Mouse (Mus musculus) cortical plate, adult 2 months (tissue): ENCODE measurements around the gene Ttc16. TPM values are rescaled to one million over a fixed set of nuclear protein-coding genes. Genes with fewer than 3 reads are reported as not detected.

Source experiments
- H3K27ac ChIP-seq: fragments of 200-500 bp; 2 replicates; pipeline ENCODE4 v1.5.1; 2012; ENCODE audit warnings: low read length, control low read depth, inconsistent platforms; ENCODE audit not compliant: insufficient read depth
- H3K4me1 ChIP-seq: fragments of 200-500 bp; 2 replicates; pipeline ENCODE4 v1.6.1; 2011; ENCODE audit warnings: low read length; ENCODE audit not compliant: control insufficient read depth, insufficient read depth
- H3K4me3 ChIP-seq: fragments of 200-500 bp; 2 replicates; pipeline ENCODE4 v1.5.1; 2011; ENCODE audit warnings: mild to moderate bottlenecking, low read length, control low read depth; ENCODE audit not compliant: insufficient read depth
- CTCF ChIP-seq: fragments of 200-500 bp; IDR thresholded peaks from 2 replicates; pipeline ENCODE4 v1.5.1; 2011; ENCODE audit warnings: mild to moderate bottlenecking, control low read depth, low read length; ENCODE audit not compliant: insufficient read depth; ENCODE audit errors: extremely low read depth
- POLR2A ChIP-seq: fragments of 200-500 bp; IDR thresholded peaks from 2 replicates; pipeline ENCODE4 v1.6.1; 2011; ENCODE audit warnings: mild to moderate bottlenecking, low read length, control low read depth; ENCODE audit not compliant: insufficient read depth; ENCODE audit errors: extremely low read depth
- polyA plus RNA-seq: library from polyadenylated mRNA; depleted of rRNA; stranded (reverse); fragments of >200 nt; gene quantifications from 2 replicates; pipeline ENCODE4 v1.2.3, GENCODE M21; 2012

Ttc16 gene
- polyA plus RNA-seq, 1 experiment = 2.2 TPM

DNA sequence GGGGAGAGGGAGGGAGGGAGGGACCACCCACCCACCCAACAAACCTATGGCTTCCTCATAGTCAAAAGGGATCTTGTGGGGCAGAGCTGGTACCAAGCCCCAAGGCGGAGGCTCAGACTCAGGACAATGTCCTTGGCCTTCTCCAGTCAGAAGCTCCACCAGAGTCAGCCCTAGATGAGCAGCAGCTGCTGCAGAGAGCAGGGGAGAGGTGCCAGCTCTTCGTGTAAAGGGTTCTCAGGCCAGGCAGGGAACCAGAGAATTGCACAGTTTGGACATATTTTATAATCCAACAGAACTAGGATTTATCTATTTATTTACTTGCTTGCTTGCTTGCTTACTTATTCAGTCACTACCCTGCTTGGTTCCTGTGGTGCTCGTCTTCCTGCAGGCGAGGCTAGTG, 36.1 kb downstream of the Ttc16 start:
- Histone ChIP-seq H3K4me3 (no peak overlapping the region), H3K4me1 (no peaks in the 10 kb centered on the region), H3K27ac (no peak overlapping the region)
- TF ChIP-seq CTCF (no peak), POLR2A (no peak)

DNA sequence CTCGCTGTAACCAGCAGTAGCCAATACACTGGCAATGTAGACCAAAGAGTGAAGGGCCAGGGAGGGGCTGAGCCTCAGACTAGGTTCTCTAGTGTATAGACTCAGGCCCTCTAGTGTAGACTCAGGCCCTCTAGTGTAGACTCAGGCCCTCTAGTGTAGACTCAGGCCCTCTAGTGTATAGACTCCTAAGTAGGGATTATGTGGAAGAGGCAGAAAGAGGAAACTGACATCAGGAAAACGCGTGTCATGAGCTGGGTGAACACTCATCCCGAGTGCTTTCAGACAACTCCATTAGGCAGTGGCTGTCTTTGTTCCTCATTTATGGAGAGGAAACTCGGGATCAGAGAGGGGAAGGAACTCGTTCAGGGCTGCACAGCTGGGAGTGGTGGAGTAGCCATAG, 38.4 kb downstream of the Ttc16 start:
- TF ChIP-seq POLR2A = no peak
- TF ChIP-seq CTCF = no peak
- Histone ChIP-seq H3K4me1 (no peaks in the 10 kb centered on the region), H3K4me3 (no peak overlapping the region), H3K27ac (no peak overlapping the region)

DNA sequence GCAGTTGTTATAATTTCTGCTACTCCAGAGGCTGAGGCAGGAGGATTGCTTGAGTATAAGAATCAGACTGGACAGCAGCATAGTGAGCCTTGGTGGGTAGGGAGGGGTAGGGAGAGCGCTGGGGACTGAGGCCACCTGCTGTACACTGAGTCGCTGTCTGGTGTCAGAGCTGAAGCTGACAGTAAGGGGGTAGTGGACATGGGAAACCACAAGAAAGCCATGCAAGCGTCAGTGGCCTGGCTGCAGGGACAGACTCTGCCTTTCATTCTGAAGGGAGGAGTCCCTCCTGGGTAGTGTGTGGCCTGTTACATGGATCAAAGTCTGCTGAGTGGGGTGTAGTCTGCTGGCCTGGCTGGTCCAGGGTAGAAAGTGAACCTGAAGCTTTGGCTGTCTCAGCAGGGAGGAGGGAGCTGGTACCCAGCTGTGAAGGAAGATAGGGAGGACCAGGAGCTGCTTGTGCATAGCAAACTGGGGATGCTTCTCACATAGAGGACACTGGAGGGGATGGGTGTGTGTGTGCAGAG, 39.1 kb downstream of the Ttc16 start:
- H3K4me3 ChIP-seq = no peak overlapping the region
- no peaks in the 10 kb centered on the region for H3K4me1 ChIP-seq
- no peak for TF ChIP-seq CTCF
- H3K27ac ChIP-seq = no peak overlapping the region

DNA sequence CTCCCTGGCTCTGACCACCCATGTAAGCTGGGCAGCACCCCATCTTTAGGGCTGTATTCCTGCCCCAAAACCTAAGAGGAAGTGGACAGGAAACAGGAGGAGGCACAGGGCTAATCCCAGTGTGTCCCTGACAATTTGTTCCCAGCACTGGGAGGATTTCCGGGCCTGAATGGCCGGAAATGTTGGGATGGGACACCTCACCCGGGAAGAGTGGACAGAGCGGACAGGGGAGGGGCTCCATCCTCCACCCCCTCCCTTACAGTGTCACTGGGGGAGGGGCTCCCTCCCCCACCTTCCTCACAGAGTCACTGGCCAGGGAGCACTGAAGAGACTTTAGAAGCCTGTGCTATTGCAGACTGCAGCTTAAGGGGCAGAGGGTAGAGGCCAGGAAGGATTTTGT, 40.5 kb downstream of the Ttc16 start:
- no peaks in the 10 kb centered on the region for H3K4me1 ChIP-seq
- H3K4me3 ChIP-seq = no peak overlapping the region
- H3K27ac ChIP-seq = peak overlapping the region; percentile 73; the same call in 1 of the 2 replicates
- no peak for TF ChIP-seq POLR2A
- TF ChIP-seq CTCF = no peak

DNA sequence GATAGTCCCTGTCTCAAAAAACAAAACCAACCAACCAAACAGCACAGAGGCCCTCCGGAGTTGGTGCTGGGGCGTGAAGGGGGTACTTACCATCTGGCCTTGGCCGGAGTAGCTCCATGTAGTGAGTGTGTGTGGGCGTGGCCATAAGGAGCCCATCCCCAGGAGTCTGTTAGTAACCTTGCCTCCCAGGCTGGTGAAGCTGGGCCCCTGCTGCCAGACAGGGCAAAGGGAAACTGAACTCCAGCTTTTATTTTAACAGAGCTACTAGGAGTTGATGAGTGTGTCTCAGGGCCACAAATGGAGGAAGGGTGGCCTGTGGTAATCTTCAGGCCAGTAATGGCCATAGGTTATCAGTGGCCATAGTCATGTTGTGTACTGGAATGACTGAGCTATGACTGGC, 41.0 kb downstream of the Ttc16 start:
- H3K4me1 ChIP-seq = no peaks in the 10 kb centered on the region
- H3K27ac ChIP-seq = peak overlapping the region; percentile 73; the same call in 1 of the 2 replicates
- no peak overlapping the region for H3K4me3 ChIP-seq
- no peak for TF ChIP-seq CTCF
- no peak for TF ChIP-seq POLR2A

DNA sequence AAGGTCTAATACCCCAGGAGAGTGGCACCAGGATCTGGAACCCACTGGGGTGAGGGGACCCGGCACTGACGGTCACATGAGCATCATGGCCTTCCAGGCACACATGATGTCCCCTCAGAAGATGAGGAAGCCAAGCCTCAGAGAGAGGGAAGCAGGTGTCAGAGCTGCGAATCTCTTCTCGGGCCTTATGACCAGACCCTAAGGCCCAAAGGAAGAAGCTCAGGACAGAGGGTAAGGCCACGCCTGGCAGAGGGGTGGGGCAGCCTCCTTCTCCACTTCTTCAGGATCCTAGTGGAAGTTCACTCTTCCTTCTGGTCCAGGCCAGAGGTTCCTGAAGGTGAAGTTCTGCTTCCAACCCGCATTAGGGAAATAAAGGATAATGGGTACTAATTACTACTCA, 42.7 kb downstream of the Ttc16 start:
- Histone ChIP-seq H3K4me3 (no peak overlapping the region), H3K27ac (no peak overlapping the region), H3K4me1 (no peaks in the 10 kb centered on the region)
- no peak for TF ChIP-seq POLR2A
- no peak for TF ChIP-seq CTCF

DNA sequence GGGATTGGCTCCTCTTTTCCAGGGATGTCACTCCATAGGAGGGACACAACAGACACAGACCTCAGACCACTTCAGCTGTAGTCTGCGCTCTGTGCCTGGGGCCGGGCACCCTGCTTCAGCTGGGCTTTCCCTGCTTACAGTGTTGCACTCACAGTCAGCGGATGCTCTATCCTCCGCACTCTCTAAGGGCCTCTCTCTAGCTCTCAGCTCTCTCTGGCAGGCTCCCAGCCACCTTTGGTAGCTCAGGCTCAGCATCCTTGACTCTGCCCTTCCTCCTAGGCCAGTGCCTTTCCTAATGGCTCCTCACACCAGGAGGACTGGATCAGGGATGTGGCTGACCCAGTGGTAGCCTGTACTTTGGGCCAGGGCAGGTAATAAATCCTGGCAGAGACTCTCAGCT, 43.5 kb downstream of the Ttc16 start:
- TF ChIP-seq POLR2A = no peak
- TF ChIP-seq CTCF = no peak
- no peak overlapping the region for H3K4me3 ChIP-seq
- no peak overlapping the region for H3K27ac ChIP-seq
- H3K4me1 ChIP-seq = no peaks in the 10 kb centered on the region

DNA sequence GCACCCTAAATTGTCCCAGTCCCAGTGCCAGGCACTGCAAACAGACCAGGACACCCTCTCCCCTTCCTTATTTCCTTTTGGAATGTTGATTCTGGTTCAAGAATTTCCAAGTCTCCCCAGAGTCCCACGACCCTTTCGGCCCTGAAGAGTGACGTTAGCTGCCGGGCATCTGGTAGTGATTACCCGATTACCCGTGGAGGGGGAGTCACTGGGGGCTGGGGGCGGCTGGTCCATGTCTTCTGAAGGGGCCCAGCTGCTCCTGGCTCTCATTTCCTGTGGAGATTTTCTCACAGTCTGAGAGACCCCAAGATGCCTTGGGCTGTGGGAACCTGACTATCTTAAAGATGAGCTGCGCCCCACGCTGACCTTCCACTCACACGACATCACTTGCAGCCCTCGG, 44.6 kb downstream of the Ttc16 start:
- H3K4me1 ChIP-seq = no peaks in the 10 kb centered on the region
- H3K4me3 ChIP-seq = no peak overlapping the region
- TF ChIP-seq POLR2A (no peak), CTCF (no peak)
- no peak overlapping the region for H3K27ac ChIP-seq

DNA sequence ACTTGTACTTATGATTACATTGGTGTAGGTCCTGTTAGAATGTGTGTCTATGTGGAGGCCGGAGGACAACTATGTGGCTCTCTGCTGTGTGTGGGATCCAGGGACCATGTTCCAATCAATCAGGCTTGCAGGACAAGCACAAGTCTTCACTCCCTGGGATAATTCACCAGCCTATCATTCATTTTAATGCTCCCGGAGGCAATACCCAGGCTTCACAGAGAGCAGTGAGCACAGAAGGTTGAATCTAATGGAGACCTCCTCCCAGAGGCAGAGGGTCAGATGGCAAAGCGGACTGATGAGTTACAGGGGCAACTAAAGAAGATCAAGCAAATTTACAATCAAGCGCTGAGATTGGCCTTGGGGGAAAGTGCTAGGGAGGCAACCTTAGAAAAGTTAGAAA, 45.9 kb downstream of the Ttc16 start:
- TF ChIP-seq POLR2A (no peak), CTCF (no peak)
- H3K4me1 ChIP-seq = no peaks in the 10 kb centered on the region
- H3K4me3 ChIP-seq = no peak overlapping the region
- no peak overlapping the region for H3K27ac ChIP-seq

DNA sequence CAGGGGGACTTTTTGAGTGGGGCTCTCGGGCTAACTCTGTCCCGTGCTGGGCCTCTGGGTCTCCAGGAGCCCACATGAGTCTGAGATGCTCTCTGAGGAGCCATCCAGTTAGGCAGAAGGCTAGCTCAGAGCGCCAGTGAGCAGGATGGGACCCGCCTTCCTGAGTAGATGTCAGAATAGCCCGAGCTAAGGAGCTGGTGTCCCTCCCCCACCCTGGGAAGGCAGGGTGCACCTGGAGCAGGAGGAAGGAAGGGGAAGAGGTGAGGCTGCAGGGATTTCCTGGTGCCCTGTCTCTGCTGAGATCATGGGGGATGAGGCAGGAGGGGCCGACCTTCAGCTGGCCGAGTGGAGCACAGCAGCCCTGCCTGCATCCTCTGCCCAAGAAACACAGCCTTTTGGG, 47.0 kb downstream of the Ttc16 start:
- Histone ChIP-seq H3K27ac (no peak overlapping the region), H3K4me1 (no peaks in the 10 kb centered on the region), H3K4me3 (peak overlapping the region; percentile 1; the same call in 1 of the 2 replicates)
- TF ChIP-seq POLR2A (no peak), CTCF (no peak)

DNA sequence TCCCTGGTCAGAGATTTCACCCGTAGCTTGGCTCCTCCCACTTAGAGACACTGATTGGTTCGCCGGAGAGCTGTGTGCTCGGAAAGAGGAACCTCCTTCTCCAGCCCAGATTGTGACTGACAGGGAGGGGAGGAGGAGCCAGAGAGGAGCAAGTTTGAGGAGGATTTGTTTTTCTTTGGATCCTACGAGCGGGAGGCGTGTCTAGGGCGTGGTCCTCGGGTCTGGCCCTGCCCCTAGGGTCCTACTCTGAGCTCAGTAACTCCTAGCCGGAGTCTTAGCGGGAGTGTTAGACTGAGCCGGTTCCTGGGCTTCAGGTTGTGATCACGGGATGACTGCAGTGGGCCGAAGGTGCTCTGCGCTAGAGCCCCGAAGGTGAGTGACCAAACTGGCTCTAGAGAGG, 48.0 kb downstream of the Ttc16 start:
- H3K4me1 ChIP-seq = no peaks in the 10 kb centered on the region
- H3K27ac ChIP-seq = no peak overlapping the region
- H3K4me3 ChIP-seq = peak overlapping the region; percentile 1
- TF ChIP-seq POLR2A (peak; percentile 59), CTCF (no peak)
